Mouse (Mus musculus) midbrain, embryonic 10.5 days (tissue): ENCODE results near the gene Taco1. TPM values are rescaled to one million over a fixed set of nuclear protein-coding genes. Genes with fewer than 3 reads are reported as not detected.
A peak's percentile ranks its signal among the peaks of the same experiment; 100 is the strongest.
"Not testable (repeated sequence)": the region's sequence is repeated elsewhere in the genome, so short reads cannot be mapped to it uniquely, and the experiment has no call there.

ENCODE experiments used
- DNase-seq: peaks from one replicate; pipeline ENCODE4 v3.0.0-alpha.2; 2017; ENCODE audit warnings: low spot score
- H3K27ac ChIP-seq: fragments of 300-500 bp; sonication (generic); replicated peaks from 2 replicates; pipeline ENCODE4 v1.5.1; 2016; ENCODE audit warnings: mild to moderate bottlenecking
- H3K27me3 ChIP-seq: fragments of 300-500 bp; sonication (generic); 2 replicates; pipeline ENCODE4 v1.6.1; 2016; ENCODE audit warnings: low read depth, mild to moderate bottlenecking; ENCODE audit not compliant: poor library complexity, severe bottlenecking
- H3K36me3 ChIP-seq: fragments of 300-500 bp; sonication (generic); 2 replicates; pipeline ENCODE4 v1.6.1; 2016; ENCODE audit warnings: mild to moderate bottlenecking, moderate library complexity
- H3K4me1 ChIP-seq: fragments of 300-500 bp; sonication (generic); 2 replicates; pipeline ENCODE4 v1.6.1; 2016
- H3K4me3 ChIP-seq: fragments of 300-500 bp; sonication (generic); 2 replicates; pipeline ENCODE4 v1.5.1; 2016; ENCODE audit warnings: mild to moderate bottlenecking, moderate library complexity
- H3K9me3 ChIP-seq: fragments of 300-500 bp; sonication (generic); replicated peaks from 2 replicates; pipeline ENCODE4 v1.6.1; 2016; ENCODE audit warnings: mild to moderate bottlenecking
- WGBS: fragments of 180-500 bp; shearing (Covaris S2); methylation state at CpG from one replicate; pipeline ENCODE4 v1.1.7; 2016; 5-methylcytosine and 5-hydroxymethylcytosine counted together
- polyA plus RNA-seq: library from polyadenylated mRNA; unstranded; fragments of >200 nt; fragmentation: Nextera tagmentation; extraction: Ambion mirVana; gene quantifications from 2 replicates; pipeline ENCODE4 v1.2.1, GENCODE M21; 2016

The Taco1 gene
- polyA plus RNA-seq, 1 experiment from 2014 or later, result 13.7 TPM

- not testable (repeated sequence) for H3K27me3 ChIP-seq, H3K9me3 ChIP-seq
- H3K4me3 ChIP-seq, result peak overlapping the region; percentile 83
- peaks cover 13% of the 10 kb centered on the region for H3K36me3 ChIP-seq
- DNase-seq, result peak; percentile 75
- 18% methylated on average over 23 of the region's 23 CpGs for WGBS
- peaks cover 13% of the 10 kb centered on the region for H3K4me1 ChIP-seq
- H3K27ac ChIP-seq, result peak overlapping the region; percentile 85
These were observed 755 bp downstream of the Taco1 start for GRCm38 (mm10) chr11:106066616-106067015.

- H3K9me3 ChIP-seq, result no peaks in the 10 kb centered on the region
- H3K36me3 ChIP-seq, result peaks cover 37% of the 10 kb centered on the region
- no peak for DNase-seq
- H3K4me1 ChIP-seq, result no peaks in the 10 kb centered on the region
- WGBS, result 86% methylated on average over 3 of the region's 3 CpGs
- H3K27me3 ChIP-seq, result no peaks in the 10 kb centered on the region
- H3K27ac ChIP-seq, result no peak overlapping the region
- H3K4me3 ChIP-seq, result no peak overlapping the region
These were observed 7.9 kb downstream of the Taco1 start for GRCm38 (mm10) chr11:106073774-106074173.

DNA sequence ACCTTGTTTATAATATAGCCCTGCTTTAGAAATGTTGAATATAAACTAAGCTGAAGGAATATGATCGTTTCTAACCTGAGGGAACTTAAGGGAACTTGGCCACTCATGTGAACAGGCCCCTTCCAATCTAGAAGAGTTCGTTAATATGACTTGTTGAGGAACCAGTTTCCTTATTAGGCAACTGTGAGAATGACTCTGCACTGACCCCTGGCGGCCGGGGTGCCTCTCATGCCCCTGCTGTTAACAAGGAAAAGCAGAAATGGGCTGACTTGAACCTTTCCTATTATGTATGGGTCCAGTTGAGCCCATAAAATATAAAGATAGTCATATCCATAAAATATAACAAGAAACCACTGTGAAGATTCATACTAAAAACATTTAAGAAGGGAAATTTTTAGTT lies 10.5 kb downstream of the Taco1 start:
- peak; percentile 74 for DNase-seq
- Histone ChIP-seq H3K27me3 (no peaks in the 10 kb centered on the region), H3K27ac (no peak overlapping the region), H3K4me1 (no peaks in the 10 kb centered on the region), H3K9me3 (no peaks in the 10 kb centered on the region), H3K36me3 (peaks cover 26% of the 10 kb centered on the region), H3K4me3 (no peak overlapping the region)
- WGBS, result 8% methylated on average over 4 of the region's 4 CpGs

GRCm38 (mm10) chr11:106083708-106084701 lies 18.1 kb downstream of the Taco1 start, which contains the start of gene Map3k3:
Map3k3 (plus strand) TSS chr11:106084613.
- Histone ChIP-seq H3K4me3 (peak within 1 kb of the TSS; percentile 97), H3K27ac (peak within 1 kb of the TSS; percentile 97), H3K27me3 (no peaks in the 10 kb centered on the region), H3K4me1 (peaks cover 29% of the 10 kb centered on the region), H3K9me3 (no peaks in the 10 kb centered on the region), H3K36me3 (no peaks in the 10 kb centered on the region)
- under 1% methylated on average over 69 of the region's 69 CpGs for WGBS
- peak; percentile 99 for DNase-seq

DNA sequence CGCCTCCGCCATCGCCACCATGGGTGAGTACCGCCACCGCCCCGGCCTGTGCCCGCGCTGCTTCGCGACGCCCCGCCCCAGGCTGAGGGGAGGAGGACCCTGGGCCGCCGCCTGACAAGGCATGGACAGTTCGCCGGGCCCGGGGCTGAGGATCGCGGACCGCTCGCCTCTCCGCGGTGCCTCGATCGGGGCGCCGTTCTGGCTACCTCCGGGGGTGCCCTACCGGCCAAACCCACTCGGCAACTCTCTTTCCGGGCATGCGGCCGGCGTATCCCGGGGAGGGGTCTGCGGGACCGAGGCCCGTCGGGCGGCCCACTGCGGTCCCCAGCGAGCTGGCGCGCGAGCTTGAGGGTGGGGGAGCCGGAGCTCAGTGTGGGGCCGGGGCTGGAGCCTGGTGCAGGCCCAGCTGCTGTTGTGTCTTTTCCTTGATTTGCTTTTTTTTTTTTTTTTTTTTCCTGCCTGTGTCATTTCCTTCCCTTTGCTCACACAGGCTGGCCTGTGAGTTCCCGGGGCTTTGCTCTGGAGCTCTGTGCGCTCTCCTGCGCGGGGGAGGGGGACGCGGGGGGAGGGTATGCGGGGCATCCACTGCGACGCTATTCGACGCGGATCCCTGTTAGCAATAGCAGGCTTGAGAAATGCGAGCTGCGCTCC lies 19.2 kb downstream of the Taco1 start:
- H3K4me1 ChIP-seq, result peaks cover 29% of the 10 kb centered on the region
- under 1% methylated on average over 59 of the region's 61 CpGs for WGBS
- peak overlapping the region; percentile 97 for H3K4me3 ChIP-seq
- no peaks in the 10 kb centered on the region for H3K27me3 ChIP-seq
- H3K27ac ChIP-seq, result peak overlapping the region; percentile 97
- no peaks in the 10 kb centered on the region for H3K9me3 ChIP-seq
- no peaks in the 10 kb centered on the region for H3K36me3 ChIP-seq
- peak; percentile 85 for DNase-seq

DNA sequence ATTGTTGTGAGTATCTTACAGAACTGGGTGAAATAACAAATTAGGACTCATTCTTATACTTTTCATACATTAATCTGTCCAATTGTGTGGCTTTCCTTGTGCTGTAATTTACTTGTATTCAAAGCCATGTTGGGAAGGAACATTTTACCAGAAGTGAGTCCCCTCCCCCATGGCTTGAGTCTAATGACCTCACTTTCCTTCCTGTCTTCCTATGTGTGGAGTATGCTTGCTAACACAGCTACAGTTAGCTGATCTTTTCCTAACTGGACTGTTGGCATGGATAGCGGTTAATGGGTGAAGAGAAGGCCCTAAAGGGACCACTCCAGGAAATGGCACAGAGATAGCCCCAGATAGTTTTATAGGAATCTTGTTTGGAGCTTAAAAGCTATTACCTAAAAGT lies 32.4 kb downstream of the Taco1 start:
- no peak overlapping the region for H3K27ac ChIP-seq
- no peaks in the 10 kb centered on the region for H3K4me1 ChIP-seq
- no peak overlapping the region for H3K4me3 ChIP-seq
- H3K9me3 ChIP-seq, result no peaks in the 10 kb centered on the region
- H3K36me3 ChIP-seq, result peaks cover 24% of the 10 kb centered on the region
- 91% methylated on average over 1 of the region's 1 CpGs for WGBS
- no peak for DNase-seq
- no peaks in the 10 kb centered on the region for H3K27me3 ChIP-seq

GRCm38 (mm10) chr11:106102866-106103265 lies 37.0 kb downstream of the Taco1 start:
- WGBS, result 91% methylated on average over 3 of the region's 3 CpGs
- Histone ChIP-seq H3K4me3 (no peak overlapping the region), H3K9me3 (no peaks in the 10 kb centered on the region), H3K36me3 (peaks cover 26% of the 10 kb centered on the region), H3K4me1 (no peaks in the 10 kb centered on the region), H3K27me3 (no peaks in the 10 kb centered on the region), H3K27ac (no peak overlapping the region)
- DNase-seq, result no peak

DNA sequence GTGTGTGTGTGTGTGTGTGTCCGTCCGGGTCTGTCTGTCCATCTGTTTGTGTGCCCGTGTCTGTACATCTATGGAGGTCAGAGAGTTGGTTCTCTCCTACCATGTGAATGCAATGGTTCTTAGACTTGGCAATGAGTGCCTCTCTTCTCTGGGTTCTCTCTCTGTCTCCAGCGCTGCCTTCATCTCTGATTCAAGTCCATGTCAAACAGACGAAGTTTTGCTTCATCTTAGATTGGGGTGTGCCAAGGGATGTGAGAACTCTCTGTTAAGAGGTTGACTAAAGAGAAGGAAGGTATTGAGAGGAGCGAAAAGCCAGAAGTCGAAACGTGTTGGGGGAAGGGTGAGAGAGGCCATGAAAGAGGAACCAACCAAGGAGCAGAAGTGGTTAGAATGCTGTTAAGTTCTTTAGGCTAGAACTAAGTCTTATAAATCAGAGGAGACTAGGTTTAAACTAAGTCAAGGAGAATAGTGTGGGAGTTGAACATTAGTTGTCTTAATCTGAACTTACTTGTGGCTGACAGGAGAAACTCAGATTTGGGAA lies 40.3 kb downstream of the Taco1 start:
- peaks cover 26% of the 10 kb centered on the region for H3K36me3 ChIP-seq
- no peaks in the 10 kb centered on the region for H3K9me3 ChIP-seq
- H3K27me3 ChIP-seq, result no peaks in the 10 kb centered on the region
- no peak for DNase-seq
- no peaks in the 10 kb centered on the region for H3K4me1 ChIP-seq
- WGBS, result 86% methylated on average over 8 of the region's 8 CpGs
- H3K27ac ChIP-seq, result no peak overlapping the region
- H3K4me3 ChIP-seq, result no peak overlapping the region

DNA sequence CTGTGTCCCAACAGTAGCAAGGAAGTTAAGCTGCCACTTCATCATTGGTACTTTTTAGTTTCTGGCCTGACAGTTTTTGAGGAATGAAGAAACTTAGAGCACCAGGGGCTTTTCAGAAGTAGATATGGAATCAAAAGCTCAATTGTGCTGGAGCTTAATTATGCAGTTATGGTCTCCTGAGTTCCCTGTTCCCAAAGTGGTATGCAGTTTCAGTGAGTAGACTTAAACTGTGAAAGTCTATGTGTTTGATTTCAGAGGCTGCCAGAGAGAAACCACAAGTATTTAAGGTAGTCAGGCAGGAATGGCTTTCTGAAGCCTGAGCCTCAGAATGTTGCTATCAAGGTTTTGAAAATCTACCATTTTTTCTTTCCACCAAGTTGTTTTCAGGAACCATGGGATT lies 45.8 kb downstream of the Taco1 start:
- H3K27ac ChIP-seq, result no peak overlapping the region
- DNase-seq, result no peak
- H3K9me3 ChIP-seq, result no peaks in the 10 kb centered on the region
- no peaks in the 10 kb centered on the region for H3K4me1 ChIP-seq
- H3K27me3 ChIP-seq, result no peaks in the 10 kb centered on the region
- H3K4me3 ChIP-seq, result no peak overlapping the region
- H3K36me3 ChIP-seq, result peaks cover 58% of the 10 kb centered on the region

DNA sequence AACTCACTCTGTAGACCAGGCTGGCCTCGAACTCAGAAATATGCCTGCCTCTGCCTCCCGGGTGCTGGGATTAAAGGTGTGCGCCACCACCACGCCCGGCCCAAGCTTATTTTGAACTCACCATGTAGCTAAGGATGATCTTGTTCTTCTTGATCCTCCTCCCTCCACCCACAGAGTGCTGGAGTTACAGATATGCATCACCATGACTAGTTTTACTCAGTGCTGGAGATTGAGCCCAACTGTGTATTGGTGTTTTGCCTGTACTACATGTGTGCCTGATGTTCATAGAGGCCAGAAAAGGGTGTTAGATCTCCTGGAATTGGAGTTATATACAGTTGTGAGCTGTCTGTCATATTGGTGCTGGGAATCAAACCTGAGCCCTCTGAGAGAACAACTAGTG lies 56.4 kb downstream of the Taco1 start:
- Histone ChIP-seq H3K4me1 (no peaks in the 10 kb centered on the region), H3K4me3 (no peak overlapping the region), H3K36me3 (peaks cover 84% of the 10 kb centered on the region), H3K27ac (no peak overlapping the region), H3K9me3 (no peaks in the 10 kb centered on the region), H3K27me3 (no peaks in the 10 kb centered on the region)
- DNase-seq, result no peak
- WGBS, result 93% methylated on average over 5 of the region's 5 CpGs

GRCm38 (mm10) chr11:106122736-106123135 lies 56.9 kb downstream of the Taco1 start:
- H3K27ac ChIP-seq, result no peak overlapping the region
- H3K4me3 ChIP-seq, result no peak overlapping the region
- DNase-seq, result no peak
- WGBS, result 90% methylated on average over 3 of the region's 3 CpGs
- no peaks in the 10 kb centered on the region for H3K9me3 ChIP-seq
- no peaks in the 10 kb centered on the region for H3K27me3 ChIP-seq
- no peaks in the 10 kb centered on the region for H3K4me1 ChIP-seq
- H3K36me3 ChIP-seq, result peaks cover 79% of the 10 kb centered on the region
